Mouse (Mus musculus) 3T3-L1 (cell line): ENCODE data around the gene Frmd5.

Experiments
- DNase-seq: peaks from one replicate; pipeline ENCODE4 v3.0.0-alpha.2; 2015; ENCODE audit warnings: low read depth, low spot score

Gene Frmd5

GRCm38 (mm10) chr2:121761861-121762260 is 45.0 kb downstream of the Frmd5 start:
- DNase-seq: no peak

GRCm38 (mm10) chr2:121761281-121761795 is 45.5 kb downstream of the Frmd5 start:
- DNase-seq: no peak

- no peak for DNase-seq
These were observed 46.2 kb downstream of the Frmd5 start for GRCm38 (mm10) chr2:121760646-121761045.

- DNase-seq: no peak
These were observed 48.6 kb downstream of the Frmd5 start for GRCm38 (mm10) chr2:121758258-121758657.

GRCm38 (mm10) chr2:121756336-121756735 is 50.6 kb downstream of the Frmd5 start:
- peak; percentile 24 for DNase-seq

GRCm38 (mm10) chr2:121755056-121755455 is 51.8 kb downstream of the Frmd5 start:
- no peak for DNase-seq

GRCm38 (mm10) chr2:121750121-121750520 is 56.8 kb downstream of the Frmd5 start:
- DNase-seq: no peak

- no peak for DNase-seq
These were observed 65.7 kb downstream of the Frmd5 start for GRCm38 (mm10) chr2:121741151-121741550.

- no peak for DNase-seq
These were observed 67.5 kb downstream of the Frmd5 start for GRCm38 (mm10) chr2:121739410-121739809.

GRCm38 (mm10) chr2:121733426-121733825 is 73.5 kb downstream of the Frmd5 start:
- no peak for DNase-seq

GRCm38 (mm10) chr2:121730486-121730885 is 76.4 kb downstream of the Frmd5 start:
- no peak for DNase-seq

- DNase-seq: no peak
These were observed 77.8 kb downstream of the Frmd5 start for GRCm38 (mm10) chr2:121728907-121729575.

- no peak for DNase-seq
These were observed 82.0 kb downstream of the Frmd5 start for GRCm38 (mm10) chr2:121724866-121725265.

- DNase-seq: no peak
These were observed 83.1 kb downstream of the Frmd5 start for GRCm38 (mm10) chr2:121723796-121724195.

- no peak for DNase-seq
These were observed 87.9 kb downstream of the Frmd5 start for GRCm38 (mm10) chr2:121719000-121719399.

- DNase-seq: no peak
These were observed 89.8 kb downstream of the Frmd5 start for GRCm38 (mm10) chr2:121717133-121717532.

GRCm38 (mm10) chr2:121713567-121713966 is 93.3 kb downstream of the Frmd5 start:
- peak; percentile 34 for DNase-seq

GRCm38 (mm10) chr2:121711748-121712384 is 95.0 kb downstream of the Frmd5 start:
- DNase-seq: no peak

- DNase-seq: no peak
These were observed 97.8 kb downstream of the Frmd5 start for GRCm38 (mm10) chr2:121709096-121709495.

- peak; percentile 11 for DNase-seq
These were observed 99.4 kb downstream of the Frmd5 start for GRCm38 (mm10) chr2:121707461-121707860.

- DNase-seq: no peak
These were observed 101.1 kb downstream of the Frmd5 start for GRCm38 (mm10) chr2:121705756-121706155.

- no peak for DNase-seq
These were observed 107.6 kb downstream of the Frmd5 start for GRCm38 (mm10) chr2:121699331-121699730.

- DNase-seq: peak; percentile 48
These were observed 111.5 kb downstream of the Frmd5 start for GRCm38 (mm10) chr2:121695436-121695835.
